Mouse (Mus musculus): Measurements from ENCODE around the gene Zfp940. TPM values are rescaled to one million over a fixed set of nuclear protein-coding genes. Genes with fewer than 3 reads are reported as not detected.
A peak's percentile ranks its signal among the peaks of the same experiment; 100 is the strongest.

Zfp940 gene
- total and polyA plus RNA-seq, 3 experiments = 10.9 to 16.5 (median 13.3) TPM

- H3K4me1 ChIP-seq (ENCODE audit: control insufficient read depth in 1 of 2, insufficient read depth in 2 of 2) = peaks cover 0 to 14% of the 10 kb centered on the region in 2 experiments; a peak in 2 of 4 replicates
- H3K27ac ChIP-seq (ENCODE audit: insufficient read depth, low read depth) = no peak overlapping the region
- in situ Hi-C loops (cut with MboI; ENCODE audit: low pct_ligation_motif_present, low pct_unique_long_range_greater_than_20kb, low sequenced_read_pairs) = no loop called here
- H3K4me3 ChIP-seq (replicated peaks in 1 of 3; ENCODE audit: low read depth in 2 of 3, low read length in 2 of 3, poor library complexity in 1 of 3) = no peak overlapping the region
- no peaks in the 10 kb centered on the region for H3K27me3 ChIP-seq (replicated peaks)
- no peak overlapping the region for H3K9ac ChIP-seq (ENCODE audit: insufficient read depth, low read depth)
- dilution Hi-C loops (cut with MboI; ENCODE audit: extremely low pct_ligation_motif_present, extremely low pct_unique_long_range_greater_than_20kb, low sequenced_read_pairs) = no loop called here
- H3K36me3 ChIP-seq (replicated peaks in 1 of 2; ENCODE audit: control insufficient read depth in 1 of 2, insufficient read depth in 1 of 2, low read length in 1 of 2) = peaks cover 0 to 7% of the 10 kb centered on the region in 2 experiments
- H3K4me2 ChIP-seq (ENCODE audit: insufficient read depth, low read depth, poor library complexity, severe bottlenecking) = no peak overlapping the region
- no peak for DNase-seq (ENCODE audit: extremely low read depth)
- H3K79me2 ChIP-seq (replicated peaks; ENCODE audit: control insufficient read depth, extremely low read depth, insufficient read depth, poor library complexity, severe bottlenecking) = no peaks in the 10 kb centered on the region
- peaks cover 2% of the 10 kb centered on the region for H3K9me3 ChIP-seq (replicated peaks; ENCODE audit: low read length)
- no peak for TF ChIP-seq RCOR1 (conservative IDR thresholded peaks at IDR 0.05; ENCODE audit: low read depth, low read length)
- no peak for TF ChIP-seq KAT2A (IDR thresholded peaks at IDR 0.05; ENCODE audit: insufficient replicate concordance, low read length)
- no peak for TF ChIP-seq USF2 (conservative IDR thresholded peaks at IDR 0.05; ENCODE audit: low read depth, low read length)
- no peak for TF ChIP-seq CHD1 (IDR thresholded peaks at IDR 0.05; ENCODE audit: low read depth, low read length)
- TF ChIP-seq ELF1 (IDR thresholded peaks at IDR 0.05; ENCODE audit: low read depth, low read length) = no peak
- TF ChIP-seq MXI1 (IDR thresholded peaks at IDR 0.05; ENCODE audit: low read depth, low read length) = no peak
- TF ChIP-seq MEF2A (IDR thresholded peaks at IDR 0.05; ENCODE audit: borderline replicate concordance, low read depth, low read length) = no peak
- no peak for TF ChIP-seq JUND (conservative IDR thresholded peaks at IDR 0.05; ENCODE audit: low read depth, low read length)
- TF ChIP-seq BHLHE40 (IDR thresholded peaks at IDR 0.05; ENCODE audit: low read depth, low read length) = no peak
- TF ChIP-seq CTCF (conservative IDR thresholded peaks at IDR 0.05 in 1 of 2, IDR thresholded peaks at IDR 0.05 in 1 of 2; ENCODE audit: low read depth in 2 of 2, low read length in 2 of 2) = no peak
- TF ChIP-seq MAZ (IDR thresholded peaks at IDR 0.05; ENCODE audit: low read depth, low read length) = no peak
- no peak for TF ChIP-seq NELFE (IDR thresholded peaks at IDR 0.05; ENCODE audit: low read depth, low read length)
- TF ChIP-seq IRF4 (IDR thresholded peaks at IDR 0.05; ENCODE audit: low read depth, low read length) = no peak
- no peak for TF ChIP-seq ZKSCAN1 (IDR thresholded peaks at IDR 0.05; ENCODE audit: borderline replicate concordance, low read depth, low read length)
Measured at GRCm38 (mm10) chr7:29785888-29786287, 67.6 kb downstream of the Zfp940 start.

GRCm38 (mm10) chr7:29785023-29785422 is 68.4 kb downstream of the Zfp940 start:
- Histone ChIP-seq H3K4me2 (ENCODE audit: insufficient read depth, low read depth, poor library complexity, severe bottlenecking) (0 out of 2 replicates have a peak overlapping the region, but pooled peaks have one; percentile 3), H3K9me3 (replicated peaks; ENCODE audit: low read length) (peaks cover 2% of the 10 kb centered on the region), H3K27ac (ENCODE audit: insufficient read depth, low read depth) (no peak overlapping the region), H3K27me3 (replicated peaks) (no peaks in the 10 kb centered on the region), H3K9ac (ENCODE audit: insufficient read depth, low read depth) (no peak overlapping the region), H3K79me2 (replicated peaks; ENCODE audit: control insufficient read depth, extremely low read depth, insufficient read depth, poor library complexity, severe bottlenecking) (no peaks in the 10 kb centered on the region), H3K4me3 (replicated peaks in 1 of 3; ENCODE audit: low read depth in 2 of 3, low read length in 2 of 3, poor library complexity in 1 of 3) (peak overlapping the region in 1 of 3 experiments; percentile 66), H3K36me3 (replicated peaks in 1 of 2; ENCODE audit: control insufficient read depth in 1 of 2, insufficient read depth in 1 of 2, low read length in 1 of 2) (peaks cover 0 to 7% of the 10 kb centered on the region in 2 experiments), H3K4me1 (ENCODE audit: control insufficient read depth in 1 of 2, insufficient read depth in 2 of 2) (peaks cover 0 to 14% of the 10 kb centered on the region in 2 experiments; a peak in 2 of 4 replicates)
- no peak for TF ChIP-seq JUN (IDR thresholded peaks at IDR 0.05; ENCODE audit: insufficient read depth, low read depth, low read length)
- TF ChIP-seq HCFC1 (IDR thresholded peaks at IDR 0.05; ENCODE audit: low read depth, low read length) = no peak
- TF ChIP-seq ELF1 (IDR thresholded peaks at IDR 0.05; ENCODE audit: low read depth, low read length) = no peak
- no peak for TF ChIP-seq NRF1 (IDR thresholded peaks at IDR 0.05; ENCODE audit: low read depth, low read length)
- no peak for TF ChIP-seq IRF4 (IDR thresholded peaks at IDR 0.05; ENCODE audit: low read depth, low read length)
- TF ChIP-seq USF2 (conservative IDR thresholded peaks at IDR 0.05; ENCODE audit: low read depth, low read length) = no peak
- no peak for TF ChIP-seq TBP (conservative IDR thresholded peaks at IDR 0.05; ENCODE audit: low read depth, low read length)
- no peak for TF ChIP-seq TCF12 (IDR thresholded peaks at IDR 0.05; ENCODE audit: low read depth, low read length)
- no peak for TF ChIP-seq USF1 (IDR thresholded peaks at IDR 0.05; ENCODE audit: low read depth, low read length)
- no peak for TF ChIP-seq JUND (conservative IDR thresholded peaks at IDR 0.05; ENCODE audit: low read depth, low read length)
- TF ChIP-seq GABPA (IDR thresholded peaks at IDR 0.05; ENCODE audit: insufficient replicate concordance, low read depth, low read length) = no peak
- no peak for TF ChIP-seq SIN3A (IDR thresholded peaks at IDR 0.05; ENCODE audit: low read length)
- TF ChIP-seq MYC (IDR thresholded peaks at IDR 0.05; ENCODE audit: low read depth, low read length) = no peak
- in situ Hi-C loops (cut with MboI; ENCODE audit: low pct_ligation_motif_present, low pct_unique_long_range_greater_than_20kb, low sequenced_read_pairs) (no loop called here), dilution Hi-C loops (cut with MboI; ENCODE audit: extremely low pct_ligation_motif_present, extremely low pct_unique_long_range_greater_than_20kb, low sequenced_read_pairs) (no loop called here)
- DNase-seq (ENCODE audit: extremely low read depth) = no peak
